Mouse (Mus musculus) neural tube, embryonic 11.5 days (tissue): Measurements from ENCODE around the gene P3h3. TPM values are rescaled to one million over a fixed set of nuclear protein-coding genes. Genes with fewer than 3 reads are reported as not detected.

Source experiments
- polyA plus RNA-seq: library from polyadenylated mRNA; unstranded; fragments of >200 nt; fragmentation: Nextera tagmentation; extraction: Ambion mirVana; gene quantifications from 2 replicates; pipeline ENCODE4 v1.2.1, GENCODE M21; 2014

Gene P3h3
- polyA plus RNA-seq, 1 experiment from 2014 or later, result 14.6 TPM

Other genes with a start within 250 kb of the P3h3 start
- gene C1s2, start 221.7 kb downstream of the P3h3 start, polyA plus RNA-seq, result not detected in 2 replicates
- 37.3 and 42.2 TPM in 2 replicates for gene Lpcat3, start 194.7 kb downstream of the P3h3 start, polyA plus RNA-seq
- 202 and 204 TPM in 2 replicates for gene Emg1, start 145.6 kb downstream of the P3h3 start, polyA plus RNA-seq
- 362 and 370 TPM in 2 replicates for gene Phb2, start 145.4 kb downstream of the P3h3 start, polyA plus RNA-seq
- gene Ptpn6, start 119.0 kb downstream of the P3h3 start, polyA plus RNA-seq, result 6.9 and 8.0 TPM in 2 replicates
- gene Grcc10, start 116.4 kb downstream of the P3h3 start, polyA plus RNA-seq, result 456 and 504 TPM in 2 replicates
- gene Gm45234, start 101.7 kb downstream of the P3h3 start, polyA plus RNA-seq, result not detected in 2 replicates
- 11.8 and 12.1 TPM in 2 replicates for gene Atn1, start 101.2 kb downstream of the P3h3 start, polyA plus RNA-seq
- gene Eno2, start 88.1 kb downstream of the P3h3 start, polyA plus RNA-seq, result 8.5 and 9.8 TPM in 2 replicates
- gene Lrrc23, start 78.0 kb downstream of the P3h3 start, polyA plus RNA-seq, result 0.27 and 1.4 TPM in 2 replicates
- gene Spsb2, start 49.1 kb downstream of the P3h3 start, polyA plus RNA-seq, result 6.3 and 6.9 TPM in 2 replicates
- 622 and 634 TPM in 2 replicates for gene Tpi1, start 43.5 kb downstream of the P3h3 start, polyA plus RNA-seq
- gene Usp5, start 28.3 kb downstream of the P3h3 start, polyA plus RNA-seq, result 162 and 174 TPM in 2 replicates
- gene Cdca3, start 28.2 kb downstream of the P3h3 start, polyA plus RNA-seq, result 190 and 195 TPM in 2 replicates
- 0.22 and 0.29 TPM in 2 replicates for gene Gnb3, start 17.5 kb downstream of the P3h3 start, polyA plus RNA-seq
- gene Gpr162, start 6.2 kb upstream of the P3h3 start, polyA plus RNA-seq, result 2.3 TPM in 2 replicates
- gene Cd4, start 30.5 kb upstream of the P3h3 start, polyA plus RNA-seq, result 0.07 TPM in 1 of 2 replicates, not detected in the other
- 1.4 and 1.7 TPM in 2 replicates for gene Lag3, start 54.0 kb upstream of the P3h3 start, polyA plus RNA-seq
- gene Ptms, start 62.4 kb upstream of the P3h3 start, polyA plus RNA-seq, result 345 and 381 TPM in 2 replicates
- gene Mlf2, start 73.6 kb upstream of the P3h3 start, polyA plus RNA-seq, result 468 and 513 TPM in 2 replicates
- gene Cops7a, start 107.8 kb upstream of the P3h3 start, polyA plus RNA-seq, result 110 and 118 TPM in 2 replicates
- gene Pianp, start 138.9 kb upstream of the P3h3 start, polyA plus RNA-seq, result 1.7 and 2.6 TPM in 2 replicates
- 9.7 and 10.2 TPM in 2 replicates for gene Zfp384, start 151.4 kb upstream of the P3h3 start, polyA plus RNA-seq
- 130 and 132 TPM in 2 replicates for gene Ing4, start 182.0 kb upstream of the P3h3 start, polyA plus RNA-seq
- 10.9 and 11.7 TPM in 2 replicates for gene Acrbp, start 191.9 kb upstream of the P3h3 start, polyA plus RNA-seq
- 0.34 and 0.57 TPM in 2 replicates for gene Lpar5, start 210.2 kb upstream of the P3h3 start, polyA plus RNA-seq
- 117 and 123 TPM in 2 replicates for gene Chd4, start 238.2 kb upstream of the P3h3 start, polyA plus RNA-seq